ENCODE assay signal across 17 mouse cellular contexts in the genomic region with DNA sequence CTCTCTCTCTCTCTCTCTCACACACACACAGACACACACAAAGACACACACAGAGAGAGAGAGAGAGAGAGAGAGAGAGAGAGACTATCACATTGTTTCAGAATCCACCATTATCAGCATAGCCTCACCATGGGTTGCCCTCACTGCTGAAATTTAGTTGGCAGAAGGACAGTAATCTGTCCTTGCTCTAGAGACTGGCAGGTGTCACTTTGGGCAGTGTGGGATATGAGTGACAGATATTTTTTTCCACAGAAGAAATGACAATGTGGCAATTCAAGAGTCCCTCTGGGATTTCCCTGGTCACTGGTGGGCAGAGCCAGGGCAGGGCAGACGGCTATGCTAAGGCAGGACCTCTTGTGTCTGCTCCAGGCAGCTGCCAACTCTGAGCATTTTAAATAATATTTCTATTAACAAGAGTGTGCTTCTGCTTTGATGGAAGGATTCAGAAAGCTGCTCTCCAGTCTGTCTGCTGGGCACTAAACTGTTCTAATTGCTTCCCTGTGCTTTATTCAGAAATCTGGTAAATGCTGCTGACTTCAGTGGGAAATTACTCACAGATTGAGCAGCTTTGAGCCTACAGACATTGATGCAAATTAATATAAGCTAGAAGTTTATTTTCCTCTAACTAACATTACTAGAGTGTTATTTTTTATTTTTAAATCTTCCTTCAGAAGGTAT.
A peak's percentile ranks its signal among the peaks of the same experiment; 100 is the strongest.
DNase-seq lines count a peak whose midpoint lies in the region; ATAC-seq and TF ChIP-seq lines count a peak whose summit lies in the region.
"Had no signal": no experiment of that assay in that cellular context is flagged by ENCODE, and none has a peak within 500 bp of the region (broad histone marks: within the 10 kb centered on the region; RNA-seq: fewer than 3 reads in every experiment).

No protein-coding gene starts in this region.

- no peak for TF ChIP-seq POLR2A in brain, embryonic 14.5 days (IDR thresholded peaks at IDR 0.05; ENCODE audit: borderline replicate concordance, extremely low read depth, insufficient read depth, insufficient read length, poor library complexity, severe bottlenecking)

- no peaks in the 10 kb centered on the region for H3K27me3 ChIP-seq in heart, embryonic 14.5 days (ENCODE audit: control insufficient read depth, insufficient read depth, low read length)
- H3K27me3 ChIP-seq in embryonic facial prominence, embryonic 11.5 days (ENCODE audit: control insufficient read depth, insufficient read depth, low read length) = no peaks in the 10 kb centered on the region
- H3K27me3 ChIP-seq in limb, embryonic 10.5 days (ENCODE audit: low read depth, poor library complexity, severe bottlenecking) = no peaks in the 10 kb centered on the region
- H3K27me3 ChIP-seq: limb, embryonic 13.5 days; stomach, embryonic 15.5 days had no signal

- H3K9me3 ChIP-seq in heart, embryonic 14.5 days (ENCODE audit: control insufficient read depth, low read length) = no peaks in the 10 kb centered on the region
- no peaks in the 10 kb centered on the region for H3K9me3 ChIP-seq in embryonic facial prominence, embryonic 11.5 days (replicated peaks; ENCODE audit: control insufficient read depth, low read length)
- no peaks in the 10 kb centered on the region for H3K9me3 ChIP-seq in limb, embryonic 10.5 days (replicated peaks)
- H3K9me3 ChIP-seq: limb, embryonic 13.5 days; stomach, embryonic 15.5 days had no signal

- H3K4me1 ChIP-seq in heart, embryonic 14.5 days (ENCODE audit: control insufficient read depth in 2 of 2, insufficient read depth in 2 of 2, low read length in 2 of 2) = peaks cover 6 to 9% of the 10 kb centered on the region in 2 experiments
- H3K4me1 ChIP-seq in embryonic facial prominence, embryonic 11.5 days (ENCODE audit: control insufficient read depth, insufficient read depth, low read length) = peaks cover 3% of the 10 kb centered on the region
- H3K4me1 ChIP-seq in limb, embryonic 10.5 days = peaks cover 55% of the 10 kb centered on the region
- H3K4me1 ChIP-seq: stomach, embryonic 15.5 days had no signal

- peak overlapping the region; percentile 0 to 3; a peak in 1 of 4 replicates for H3K27ac ChIP-seq in heart, embryonic 14.5 days (replicated peaks in 1 of 2; ENCODE audit: control insufficient read depth in 1 of 2, insufficient read depth in 1 of 2, low read depth in 2 of 2, low read length in 2 of 2)
- H3K27ac ChIP-seq in embryonic facial prominence, embryonic 11.5 days (replicated peaks; ENCODE audit: low read depth, low read length) = no peak overlapping the region
- H3K27ac ChIP-seq in limb, embryonic 10.5 days = peak overlapping the region; percentile 64
- H3K27ac ChIP-seq: limb, embryonic 13.5 days; stomach, embryonic 15.5 days had no signal

- TF ChIP-seq CTCF in brain, embryonic 14.5 days (IDR thresholded peaks at IDR 0.05; ENCODE audit: borderline replicate concordance, extremely low read depth, insufficient read depth, insufficient read length) = no peak

- no peaks in the 10 kb centered on the region for H3K36me3 ChIP-seq in heart, embryonic 14.5 days (ENCODE audit: control insufficient read depth, insufficient read depth, low read length)
- no peaks in the 10 kb centered on the region for H3K36me3 ChIP-seq in embryonic facial prominence, embryonic 11.5 days (replicated peaks; ENCODE audit: control insufficient read depth, insufficient read depth, low read depth, low read length)
- no peaks in the 10 kb centered on the region for H3K36me3 ChIP-seq in limb, embryonic 10.5 days
- H3K36me3 ChIP-seq: limb, embryonic 13.5 days; stomach, embryonic 15.5 days had no signal

- no peak overlapping the region for H3K4me3 ChIP-seq in heart, embryonic 14.5 days (ENCODE audit: control insufficient read depth in 1 of 2, insufficient read depth in 1 of 2, low read depth in 1 of 2, low read length in 2 of 2)
- H3K4me3 ChIP-seq in embryonic facial prominence, embryonic 11.5 days (ENCODE audit: low read depth, low read length) = no peak overlapping the region
- H3K4me3 ChIP-seq in limb, embryonic 10.5 days = no peak overlapping the region
- H3K4me3 ChIP-seq: limb, embryonic 13.5 days; myocyte; stomach, embryonic 15.5 days had no signal

- intact Hi-C loops in heart, postnatal 36 days (cut with DNase I) = loop anchor here (10.0 kb wide), 1 partner anchor 150 kb away; no protein-coding TSS in a partner anchor

- no peak overlapping the region for H3K4me2 ChIP-seq in heart, embryonic 14.5 days (ENCODE audit: low read length)
- H3K4me2 ChIP-seq in embryonic facial prominence, embryonic 11.5 days (ENCODE audit: low read depth, low read length) = no peak overlapping the region
- H3K4me2 ChIP-seq: heart, embryonic 11.5 days; limb, embryonic 13.5 days; stomach, embryonic 15.5 days had no signal

- WGBS in heart, embryonic 14.5 days = 31% methylated on average over 1 of the region's 1 CpGs
- WGBS in embryonic facial prominence, embryonic 11.5 days = 4% methylated on average over 1 of the region's 1 CpGs
- WGBS in limb, embryonic 10.5 days = 33% methylated on average over 1 of the region's 1 CpGs

- no peak overlapping the region for H3K9ac ChIP-seq in heart, embryonic 14.5 days (ENCODE audit: low read length)
- H3K9ac ChIP-seq in embryonic facial prominence, embryonic 11.5 days (replicated peaks; ENCODE audit: low read length) = no peak overlapping the region
- H3K9ac ChIP-seq: limb, embryonic 13.5 days; stomach, embryonic 15.5 days had no signal

- no peak for DNase-seq in heart, postnatal 36 days
- DNase-seq in brain, embryonic 14.5 days (ENCODE audit: low read depth) = peak; percentile 59
- peak; percentile 68 for DNase-seq in embryonic facial prominence, embryonic 11.5 days (ENCODE audit: low spot score)
- no peak for DNase-seq in limb, embryonic 10.5 days (ENCODE audit: low spot score)
- no peak for DNase-seq in kidney, postnatal 4 days
- DNase-seq in layer of hippocampus, postnatal 36 days = no peak
- DNase-seq in cerebellum, adult 11 months = no peak
- DNase-seq: cerebellum, adult 11-12 months; kidney, postnatal 25 days; lung, postnatal 36 days; thymus, postnatal 14 days had no signal

- no peak for ATAC-seq in heart, embryonic 14.5 days (ENCODE audit: insufficient number of reproducible peaks, insufficient read depth, low FRiP score, low read depth)
- ATAC-seq in embryonic facial prominence, embryonic 11.5 days (replicated peaks; ENCODE audit: insufficient number of reproducible peaks, low FRiP score, low TSS enrichment, low read depth) = peak; percentile 69; the same call in 1 of the 2 replicates
- ATAC-seq: intestine, postnatal 0 days had no signal

Comparison
In these comparisons a context has a peak if more than half of its experiments do, and no peak if none do; other contexts are left out.
1. DNase-seq: peak in brain, embryonic 14.5 days (single experiment) and embryonic facial prominence, embryonic 11.5 days (single experiment); none in heart, postnatal 36 days (0 of 2), limb, embryonic 10.5 days (single experiment), kidney, postnatal 4 days (0 of 2), layer of hippocampus, postnatal 36 days (0 of 2) and cerebellum, adult 11 months (single experiment).